Mouse (Mus musculus): ENCODE measurements around the gene Zmym5.
"Not testable (repeated sequence)": the region's sequence is repeated elsewhere in the genome, so short reads cannot be mapped to it uniquely, and the experiment has no call there.

Gene Zmym5

GRCm38 (mm10) chr14:56776571-56777238 lies 34.8 kb downstream of the Zmym5 start:
- no peak for DNase-seq (ENCODE audit: low spot score)

- DNase-seq (ENCODE audit: low spot score), result no peak
Observed at GRCm38 (mm10) chr14:56775416-56775815, 36.1 kb downstream of the Zmym5 start.

DNA sequence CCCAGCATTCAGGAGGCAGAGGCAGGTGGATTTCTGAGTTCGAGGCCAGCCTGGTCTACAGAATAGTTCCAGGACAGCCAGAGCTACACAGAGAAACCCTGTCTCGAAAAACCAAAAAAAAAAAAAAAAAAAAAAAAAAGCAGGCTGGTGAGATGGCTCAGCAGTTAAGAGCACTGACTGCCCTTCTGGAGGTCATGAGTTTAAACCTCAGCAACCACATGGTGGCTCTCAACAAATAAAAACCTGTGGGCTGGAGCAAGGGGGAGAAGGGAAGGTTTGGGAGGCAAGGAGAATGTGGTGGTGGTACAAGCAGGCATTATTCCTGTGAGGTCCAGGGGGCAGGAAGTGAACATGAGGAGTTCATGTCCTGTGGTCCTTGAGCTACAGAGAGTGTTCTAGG lies 45.1 kb downstream of the Zmym5 start:
- DNase-seq (ENCODE audit: low spot score), result not testable (repeated sequence)

GRCm38 (mm10) chr14:56765117-56765516 lies 46.4 kb downstream of the Zmym5 start:
- not testable (repeated sequence) for DNase-seq (ENCODE audit: low spot score)

DNA sequence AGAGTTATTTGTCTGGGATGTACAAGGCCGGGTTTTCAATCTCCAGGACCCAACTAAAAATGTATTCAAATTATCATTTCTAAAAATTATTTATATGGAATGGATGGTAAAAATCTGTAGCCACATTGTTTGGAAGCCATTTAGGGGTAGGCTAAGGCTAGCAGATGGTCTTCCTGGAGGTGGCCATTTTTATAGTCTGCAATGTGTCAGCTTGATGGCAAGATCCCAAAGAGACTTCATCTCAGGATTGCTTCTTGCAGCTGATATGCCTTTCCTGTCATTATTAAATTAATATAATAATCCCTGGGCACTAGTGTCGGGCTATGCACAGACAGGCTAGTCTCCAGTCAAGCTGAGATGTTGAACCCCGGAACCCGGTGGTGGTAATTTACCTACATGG lies 60.2 kb downstream of the Zmym5 start:
- DNase-seq (ENCODE audit: low spot score), result no peak

Data from lung, postnatal 25 days (tissue).